Mouse (Mus musculus) neural tube, embryonic 13.5 days (tissue): ENCODE data around the gene Sox1. TPM values are rescaled to one million over a fixed set of nuclear protein-coding genes. Genes with fewer than 3 reads are reported as not detected.

ENCODE experiments used
- microRNA-seq: library from miRNA; unstranded; fragments of <30 nt; microRNA quantifications from one replicate; pipeline ENCODE4, GENCODE M21; 2016
- polyA plus RNA-seq: library from polyadenylated mRNA; unstranded; fragments of >200 nt; fragmentation: Nextera tagmentation; extraction: Ambion mirVana; gene quantifications from 2 replicates; pipeline ENCODE4 v1.2.1, GENCODE M21; 2015

Sox1 gene
- polyA plus RNA-seq, 1 experiment from 2014 or later, result 0.96 TPM

Small RNAs within 50 kb of the gene (microRNA-seq; reads per million reads assigned to microRNA genes)
- gene Gm25239, result not detected

Other genes with a start within 250 kb of the Sox1 start
- not detected in 2 replicates for gene A230072I06Rik, start 116.5 kb upstream of the Sox1 start, polyA plus RNA-seq
- not detected in 2 replicates for gene Spaca7, start 177.7 kb downstream of the Sox1 start, polyA plus RNA-seq